Mouse (Mus musculus) adrenal gland, postnatal 14 days (tissue): Measurements from ENCODE around the gene Tmbim7. TPM values are rescaled to one million over a fixed set of nuclear protein-coding genes. Genes with fewer than 3 reads are reported as not detected.

Source experiments
- DNase-seq: peaks from one replicate; pipeline ENCODE4 v3.0.0; 2021; ENCODE audit warnings: mixed read lengths
- microRNA-seq, 2 experiments: library from miRNA; unstranded; fragments of <30 nt; microRNA quantifications; one replicate each; pipeline ENCODE4 v1.2.0; 2021
- total RNA-seq: library from RNA; stranded (reverse); gene quantifications from 2 replicates; pipeline ENCODE4 v1.2.3, GENCODE M21; 2021

The Tmbim7 gene
- total RNA-seq, 1 experiment from 2014 or later: not detected

- no peak for DNase-seq
Measured at GRCm38 (mm10) chr5:3665225-3665624, 14.2 kb downstream of the Tmbim7 start.

GRCm38 (mm10) chr5:3666585-3666984 is 15.6 kb downstream of the Tmbim7 start:
- no peak for DNase-seq

GRCm38 (mm10) chr5:3669938-3670554 is 19.1 kb downstream of the Tmbim7 start:
- DNase-seq: no peak

GRCm38 (mm10) chr5:3688298-3688697 is 37.3 kb downstream of the Tmbim7 start:
- DNase-seq: peak; percentile 73

GRCm38 (mm10) chr5:3691283-3691682 is 40.3 kb downstream of the Tmbim7 start:
- DNase-seq: no peak

- DNase-seq: peak; percentile 24
Measured at GRCm38 (mm10) chr5:3692956-3693355, 42.0 kb downstream of the Tmbim7 start.

GRCm38 (mm10) chr5:3695191-3695590 is 44.2 kb downstream of the Tmbim7 start:
- DNase-seq: no peak

- no peak for DNase-seq
Measured at GRCm38 (mm10) chr5:3696031-3696430, 45.0 kb downstream of the Tmbim7 start.

- DNase-seq: no peak
Measured at GRCm38 (mm10) chr5:3700025-3700424, 49.0 kb downstream of the Tmbim7 start.

GRCm38 (mm10) chr5:3702180-3702579 is 51.2 kb downstream of the Tmbim7 start:
- DNase-seq: peak; percentile 17

GRCm38 (mm10) chr5:3715800-3716199 is 64.8 kb downstream of the Tmbim7 start:
- no peak for DNase-seq

- no peak for DNase-seq
Measured at GRCm38 (mm10) chr5:3719371-3719770, 68.4 kb downstream of the Tmbim7 start.

- no peak for DNase-seq
Measured at GRCm38 (mm10) chr5:3722873-3723272, 71.9 kb downstream of the Tmbim7 start.

- DNase-seq: no peak
Measured at GRCm38 (mm10) chr5:3723415-3723814, 72.4 kb downstream of the Tmbim7 start.

GRCm38 (mm10) chr5:3725491-3725890 is 74.5 kb downstream of the Tmbim7 start:
- DNase-seq: peak; percentile 42

- no peak for DNase-seq
Measured at GRCm38 (mm10) chr5:3728820-3729219, 77.8 kb downstream of the Tmbim7 start.

Small RNA genes within 50 kb of the gene (microRNA-seq; reads per million reads assigned to microRNA genes)
- gene Gm22926 (0 reads per million in 2 experiments), gene Gm26238 (0 reads per million in 2 experiments)

Other genes starting within 250 kb of the Tmbim7 start
- 30.1 and 32.0 TPM in 2 replicates for gene Fam133b, start 107.3 kb upstream of the Tmbim7 start, total RNA-seq
- gene 1700109H08Rik, start 79.6 kb upstream of the Tmbim7 start, total RNA-seq: 2.6 and 3.0 TPM in 2 replicates
- 26.0 and 27.2 TPM in 2 replicates for gene Pex1, start 55.1 kb upstream of the Tmbim7 start, total RNA-seq
- 6.3 and 14.8 TPM in 2 replicates for gene Rbm48, start 54.6 kb upstream of the Tmbim7 start, total RNA-seq
- 145 and 146 TPM in 2 replicates for gene Gatad1, start 6.0 kb downstream of the Tmbim7 start, total RNA-seq
- gene Ankib1, start 151.7 kb downstream of the Tmbim7 start, total RNA-seq: 57.7 and 58.3 TPM in 2 replicates
- gene Krit1, start 152.0 kb downstream of the Tmbim7 start, total RNA-seq: 45.3 and 49.4 TPM in 2 replicates
- not detected in 2 replicates for gene Lrrd1, start 194.0 kb downstream of the Tmbim7 start, total RNA-seq
- 6.1 and 8.6 TPM in 2 replicates for gene Mterf1a, start 242.8 kb downstream of the Tmbim7 start, total RNA-seq